Comparison of ENCODE assay signal across 7 mouse cellular contexts in genomic region chr7:24369731-24370541, GRCm38 (mm10). TPM values are rescaled to one million over a fixed set of nuclear protein-coding genes. Genes with fewer than 3 reads are reported as not detected.
DNase-seq lines count a peak whose midpoint lies in the region; ATAC-seq lines count a peak whose summit lies in the region.

Gene Kcnn4, plus strand, starts transcription at chr7:24370263.

- DNase-seq in 3134 (ENCODE audit: extremely low read depth, insufficient read length, low spot score): peak; percentile 89
- DNase-seq in A20 (ENCODE audit: low read depth, low spot score): peak; percentile 92
- no peak for DNase-seq in cerebellum, adult 8-10 months
- DNase-seq in ovary, postnatal 36 days (ENCODE audit: low spot score): no peak
- no peak for DNase-seq in layer of hippocampus, postnatal 14 days (ENCODE audit: low spot score in 2 of 2)

- ATAC-seq in erythroid progenitor cell, adult 5-6 weeks (replicated peaks; ENCODE audit: low FRiP score, poor library complexity, severe bottlenecking): peak; percentile 17
- ATAC-seq in monocyte, adult 5-6 weeks (replicated peaks; ENCODE audit: insufficient number of reproducible peaks, low FRiP score, low TSS enrichment, poor library complexity, severe bottlenecking): peak; percentile 76

RNA-seq across cellular contexts. Expression of gene Kcnn4, which starts in this region (rescaled TPM):
- total RNA-seq in erythroid progenitor cell, adult 5-6 weeks (2015; ENCODE audit: low replicate concordance): 237 and 287 TPM in 2 replicates
- total RNA-seq in erythroid progenitor cell, adult 5-6 weeks (2017; ENCODE audit: low replicate concordance): 417 and 443 TPM in 2 replicates
- 10.3 to 11.8 TPM (median 11.5 TPM) in 3 replicates for total RNA-seq in monocyte, adult 5-6 weeks (2017)
- under 1 TPM; 0.41 to 0.81 TPM for total RNA-seq in layer of hippocampus, postnatal 14 days (2021)

Comparison
In these comparisons a context has a peak if more than half of its experiments do, and no peak if none do; other contexts are left out.
1. RNA of gene Kcnn4 (total RNA-seq): 237 to 443 TPM in erythroid progenitor cell, adult 5-6 weeks; 10.3 to 11.8 TPM in monocyte, adult 5-6 weeks and 0.41 to 0.81 TPM in layer of hippocampus, postnatal 14 days; every median in the first group is over 10 times any median in the second.
2. DNase-seq: peak in 3134 (single experiment) and A20 (single experiment); none in cerebellum, adult 8-10 months (single experiment), ovary, postnatal 36 days (single experiment) and layer of hippocampus, postnatal 14 days (0 of 2).